Mouse (Mus musculus) kidney, adult 2 months (tissue): Measurements from ENCODE around the gene Coro2b.

Experiments
- CTCF ChIP-seq: fragments of 200-500 bp; conservative IDR thresholded peaks from 2 replicates; pipeline ENCODE4 v1.5.1; 2011; ENCODE audit warnings: low read depth, mild to moderate bottlenecking, control low read depth, low read length, moderate library complexity, mixed read lengths; ENCODE audit not compliant: insufficient read depth, insufficient read length
- POLR2A ChIP-seq: fragments of 200-500 bp; IDR thresholded peaks from one replicate; pipeline ENCODE4 v1.6.1; 2011; ENCODE audit warnings: low read depth, low read length, control low read depth

GRCm38 (mm10) chr9:62394163-62394562 is 142.7 kb downstream of the Coro2b start:
- TF ChIP-seq POLR2A = no peak
- no peak for TF ChIP-seq CTCF
